Mouse (Mus musculus): Measurements from ENCODE around the gene Rap1gap2.

Gene Rap1gap2

GRCm38 (mm10) chr11:74457194-74457593 is 153.5 kb downstream of the Rap1gap2 start:
- DNase-seq, result no peak

- DNase-seq, result peak; percentile 45
Observed at GRCm38 (mm10) chr11:74448556-74448955, 162.2 kb downstream of the Rap1gap2 start.

GRCm38 (mm10) chr11:74447991-74448403 is 162.7 kb downstream of the Rap1gap2 start:
- DNase-seq, result no peak

- no peak for DNase-seq
Observed at GRCm38 (mm10) chr11:74445591-74445990, 165.1 kb downstream of the Rap1gap2 start.

- DNase-seq, result no peak
Observed at GRCm38 (mm10) chr11:74443924-74444256, 166.8 kb downstream of the Rap1gap2 start.

GRCm38 (mm10) chr11:74443147-74443923 is 167.4 kb downstream of the Rap1gap2 start:
- DNase-seq, result no peak

- no peak for DNase-seq
Observed at GRCm38 (mm10) chr11:74442396-74442795, 168.3 kb downstream of the Rap1gap2 start.

- DNase-seq, result no peak
Observed at GRCm38 (mm10) chr11:74440112-74440511, 170.6 kb downstream of the Rap1gap2 start.

GRCm38 (mm10) chr11:74439202-74439601 is 171.5 kb downstream of the Rap1gap2 start:
- DNase-seq, result no peak

- DNase-seq, result no peak
Observed at GRCm38 (mm10) chr11:74438249-74438648, 172.5 kb downstream of the Rap1gap2 start.

- no peak for DNase-seq
Observed at GRCm38 (mm10) chr11:74435366-74435765, 175.3 kb downstream of the Rap1gap2 start.

GRCm38 (mm10) chr11:74433000-74433399 is 177.7 kb downstream of the Rap1gap2 start:
- no peak for DNase-seq

GRCm38 (mm10) chr11:74429798-74430529 is 180.8 kb downstream of the Rap1gap2 start:
- no peak for DNase-seq

- no peak for DNase-seq
Observed at GRCm38 (mm10) chr11:74426306-74426705, 184.4 kb downstream of the Rap1gap2 start.

- no peak for DNase-seq
Observed at GRCm38 (mm10) chr11:74422019-74422418, 188.7 kb downstream of the Rap1gap2 start.

GRCm38 (mm10) chr11:74421151-74421550 is 189.6 kb downstream of the Rap1gap2 start:
- no peak for DNase-seq

- no peak for DNase-seq
Observed at GRCm38 (mm10) chr11:74419601-74420000, 191.1 kb downstream of the Rap1gap2 start.

GRCm38 (mm10) chr11:74415736-74416135 is 195.0 kb downstream of the Rap1gap2 start:
- no peak for DNase-seq

GRCm38 (mm10) chr11:74414112-74414511 is 196.6 kb downstream of the Rap1gap2 start:
- DNase-seq, result no peak

- DNase-seq, result no peak
Observed at GRCm38 (mm10) chr11:74413449-74413972, 197.2 kb downstream of the Rap1gap2 start.

- no peak for DNase-seq
Observed at GRCm38 (mm10) chr11:74412462-74412861, 198.3 kb downstream of the Rap1gap2 start.

- DNase-seq, result peak; percentile 37
Observed at GRCm38 (mm10) chr11:74411943-74412342, 198.8 kb downstream of the Rap1gap2 start.

- peak; percentile 88 for DNase-seq
Observed at GRCm38 (mm10) chr11:74409757-74410174, 200.9 kb downstream of the Rap1gap2 start.

- DNase-seq, result no peak
Observed at GRCm38 (mm10) chr11:74409447-74409754, 201.3 kb downstream of the Rap1gap2 start.

All from retina, postnatal 1 day (tissue).